Mouse (Mus musculus) CD4-positive helper T cell, adult 2 months (primary cell): ENCODE data around the gene Cryz.

Experiments
- DNase-seq: peaks from one replicate; pipeline ENCODE4 v3.0.0-alpha.2; 2012; ENCODE audit warnings: low read depth, missing footprints, low spot score

Gene Cryz

DNA sequence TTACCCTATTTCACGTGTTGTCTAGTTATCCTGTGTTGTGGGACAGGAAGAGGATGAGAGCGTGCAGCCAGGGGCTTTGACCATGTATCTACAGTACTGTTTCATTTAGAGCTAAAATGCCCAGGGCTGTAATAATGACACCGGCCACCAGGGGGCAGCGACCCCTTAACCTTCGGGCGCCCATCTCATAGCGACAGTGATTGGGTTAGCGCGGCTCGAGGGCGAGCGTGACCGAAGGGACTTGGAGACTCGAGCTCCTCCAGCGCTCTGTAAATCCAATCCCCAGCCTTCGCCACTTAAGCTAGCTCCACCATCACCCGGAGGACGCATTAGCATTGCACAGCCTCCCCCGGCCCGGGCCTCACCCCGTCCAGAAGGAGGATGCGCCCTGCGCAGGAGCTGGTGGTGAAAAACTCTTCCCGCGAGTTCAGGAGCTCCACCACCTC is at the start of gene Cryz:
Gene Cryz, plus strand, starts transcription at position 224 of the 446 bp plus-strand sequence.
- DNase-seq = peak; percentile 87

DNA sequence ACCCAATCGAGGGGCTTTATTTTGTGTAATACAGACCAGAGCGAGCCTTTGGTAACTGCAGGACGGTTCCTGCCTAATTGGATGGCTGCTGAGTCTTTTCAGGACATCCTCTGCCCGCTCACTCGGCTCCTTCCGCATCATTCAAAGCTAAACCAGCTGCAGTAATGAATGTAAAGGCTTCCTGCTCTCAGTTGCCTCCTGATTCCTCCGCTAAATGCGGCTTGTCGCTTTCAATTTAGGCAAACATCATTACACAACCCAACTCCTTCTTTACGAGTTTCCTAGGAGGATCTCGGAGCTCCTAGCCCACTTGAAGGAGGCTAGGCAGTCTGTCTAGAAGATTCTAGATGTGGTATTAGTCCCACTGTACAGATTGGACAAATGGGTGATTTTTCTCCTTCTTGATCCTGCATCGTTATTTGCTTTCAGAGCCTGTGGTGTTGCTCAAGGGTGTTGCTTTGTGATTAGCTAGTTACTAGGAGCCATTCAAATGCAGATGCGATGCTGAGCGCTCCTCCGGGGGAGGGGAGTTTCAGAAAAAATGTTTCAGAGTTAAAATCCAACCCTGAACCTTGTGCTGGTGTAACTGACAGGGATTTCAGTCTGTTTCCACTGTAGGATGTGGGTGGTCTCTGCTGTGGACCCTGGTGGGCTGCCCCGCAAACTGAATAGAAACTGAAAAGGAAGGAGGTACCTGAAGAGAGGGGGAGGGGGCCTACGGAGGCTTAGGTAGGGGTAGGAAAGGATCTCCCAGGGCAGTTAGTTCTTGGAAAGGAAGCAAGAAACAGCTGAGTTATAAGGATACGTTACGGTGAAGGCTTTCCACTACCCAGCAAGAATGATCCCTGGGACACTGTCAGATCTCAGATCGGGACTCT is 48.7 kb upstream of the Cryz start:
- DNase-seq = no peak

- DNase-seq = no peak
Measured at GRCm38 (mm10) chr3:154548868-154549301, 47.6 kb upstream of the Cryz start.

GRCm38 (mm10) chr3:154550326-154551034 is 46.0 kb upstream of the Cryz start:
- no peak for DNase-seq

DNA sequence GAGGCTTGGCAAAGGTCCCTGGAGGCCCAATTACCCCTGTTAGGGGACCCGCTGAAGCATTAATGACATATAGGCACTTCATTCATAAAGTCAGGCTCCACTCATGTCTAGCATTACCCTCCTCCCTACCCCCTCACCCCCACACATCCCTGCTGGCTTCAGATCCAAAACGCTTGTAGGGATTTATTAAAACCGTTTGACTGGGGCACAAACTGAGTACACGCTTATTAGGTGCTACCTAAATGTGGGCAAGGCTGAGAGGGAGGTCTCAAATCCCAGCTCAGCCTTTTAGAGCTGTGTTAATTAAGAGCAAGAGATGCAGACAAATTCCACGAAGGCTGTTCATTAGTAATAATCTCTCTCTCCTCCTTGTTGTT is 45.5 kb upstream of the Cryz start:
- no peak for DNase-seq

DNA sequence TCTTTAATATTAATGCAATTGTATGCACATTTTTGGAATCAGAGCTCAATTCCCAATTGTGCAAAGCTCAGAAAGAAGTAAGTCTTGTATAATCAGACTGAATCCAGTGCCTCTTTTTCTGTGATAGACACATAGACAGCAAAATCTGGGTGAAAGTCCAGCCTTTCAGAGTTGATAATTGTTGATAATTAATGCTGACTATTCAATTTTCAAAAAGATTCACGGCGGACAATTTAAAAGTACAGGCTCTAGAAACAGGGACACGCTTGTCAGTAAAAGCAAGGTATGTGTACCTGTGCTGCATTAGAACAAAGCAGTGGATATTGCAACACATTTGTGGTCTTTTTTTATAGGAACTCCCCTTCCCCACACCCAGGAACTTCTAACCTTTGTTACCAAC is 34.3 kb upstream of the Cryz start:
- no peak for DNase-seq

DNA sequence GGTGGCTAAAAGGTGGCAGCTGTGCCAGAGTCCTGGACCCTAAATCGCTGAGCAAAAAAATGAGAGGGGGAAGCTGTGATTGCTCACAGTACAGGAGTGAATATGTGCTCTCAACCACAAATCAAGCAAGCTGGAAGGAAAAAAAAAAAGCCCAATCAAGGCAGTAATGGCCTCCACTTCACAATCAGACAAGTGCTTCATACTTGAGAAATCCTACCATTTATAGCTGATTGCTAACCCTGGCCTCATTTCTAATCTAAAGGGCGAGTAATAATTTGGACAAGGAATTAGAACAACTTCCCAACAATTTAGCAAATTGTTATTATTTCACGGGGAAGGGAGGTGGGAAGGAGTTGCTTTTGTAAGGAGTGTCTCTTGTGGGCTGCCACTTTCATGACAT is 31.1 kb upstream of the Cryz start:
- DNase-seq = no peak

- no peak for DNase-seq
Measured at GRCm38 (mm10) chr3:154570029-154570575, 26.4 kb upstream of the Cryz start.

DNA sequence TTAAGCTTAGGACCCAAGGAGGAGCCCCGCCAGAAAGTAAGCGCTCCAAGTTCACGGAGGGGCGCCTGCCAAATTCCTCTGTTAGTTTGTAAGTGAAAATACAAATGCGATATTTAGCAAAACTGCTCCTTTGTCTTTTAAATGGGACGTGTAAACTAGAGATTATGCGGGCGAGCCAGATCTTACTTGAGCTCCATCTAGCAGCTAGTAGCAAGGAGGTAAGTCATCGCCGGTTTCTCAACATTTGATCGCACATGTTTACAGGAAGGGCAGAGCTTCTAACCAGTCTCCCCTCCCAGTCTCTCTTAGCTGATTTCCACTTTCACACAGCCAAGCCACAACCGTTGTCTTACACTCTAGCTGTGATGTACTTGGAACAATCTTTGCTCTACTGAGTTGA is 25.7 kb upstream of the Cryz start:
- DNase-seq = no peak

GRCm38 (mm10) chr3:154572341-154572972 is 24.1 kb upstream of the Cryz start:
- peak; percentile 51 for DNase-seq

GRCm38 (mm10) chr3:154573666-154574065 is 22.8 kb upstream of the Cryz start:
- DNase-seq = no peak

- no peak for DNase-seq
Measured at GRCm38 (mm10) chr3:154577895-154578294, 18.6 kb upstream of the Cryz start.

GRCm38 (mm10) chr3:154584351-154584750 is 12.2 kb upstream of the Cryz start:
- no peak for DNase-seq

- DNase-seq = no peak
Measured at GRCm38 (mm10) chr3:154590971-154591370, 5.5 kb upstream of the Cryz start.

DNA sequence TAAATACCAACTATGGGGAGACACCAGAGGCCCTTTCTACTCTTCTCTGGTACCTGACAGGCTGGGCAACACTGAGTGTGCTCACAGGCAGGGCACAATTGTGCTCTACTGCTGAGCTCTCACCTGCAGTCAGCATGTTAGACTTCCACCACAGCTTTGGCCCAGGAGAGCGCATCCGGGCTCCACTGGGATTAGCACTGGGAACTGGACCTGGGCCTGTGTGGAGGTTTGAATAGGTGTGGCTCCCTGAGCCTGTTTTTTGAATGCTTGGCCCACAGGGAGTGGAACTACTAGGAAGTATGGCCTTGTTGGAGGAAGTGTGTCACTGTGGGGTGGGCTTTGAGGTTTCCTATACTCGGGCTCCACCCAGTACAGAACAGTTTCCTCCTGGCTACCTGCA is 4.9 kb upstream of the Cryz start:
- no peak for DNase-seq

- DNase-seq = no peak
Measured at GRCm38 (mm10) chr3:154593596-154593995, 2.9 kb upstream of the Cryz start.

GRCm38 (mm10) chr3:154594156-154594555 is 2.4 kb upstream of the Cryz start:
- no peak for DNase-seq

DNA sequence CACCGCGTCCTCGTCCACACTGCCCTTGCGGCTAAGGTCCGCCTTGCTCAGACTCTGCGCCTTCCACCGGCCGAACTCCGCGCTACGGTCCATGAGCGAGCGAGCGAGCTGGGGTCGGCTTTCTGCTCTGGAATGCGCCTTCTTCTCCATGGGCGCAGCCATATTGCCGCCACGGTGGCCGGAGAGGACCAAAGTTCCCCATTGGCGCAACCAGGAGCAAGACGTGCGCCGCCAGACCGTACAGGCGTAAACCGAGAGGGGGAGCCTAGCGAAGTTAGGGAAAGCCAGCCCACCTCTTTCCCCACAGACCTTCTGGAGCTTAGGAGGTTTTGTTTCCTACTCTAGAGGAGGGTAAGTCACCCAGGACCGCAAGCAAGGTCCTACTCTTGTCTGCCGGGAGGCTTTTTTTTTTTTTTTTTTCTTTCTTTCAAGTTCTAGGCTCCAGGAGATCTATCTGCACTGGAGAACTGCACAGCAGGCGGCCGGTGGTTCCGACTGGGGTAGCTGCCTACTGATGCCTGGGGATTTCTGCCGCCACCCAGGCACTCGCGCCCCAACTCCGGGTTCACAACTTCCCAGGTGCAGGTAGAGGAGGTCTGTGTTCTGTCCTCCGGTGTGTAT is 533 bp downstream of the Cryz start, which contains the start of gene Tyw3:
Gene Tyw3, minus strand, starts transcription at position 171 of the 621 bp plus-strand sequence.
- DNase-seq = peak; percentile 95

DNA sequence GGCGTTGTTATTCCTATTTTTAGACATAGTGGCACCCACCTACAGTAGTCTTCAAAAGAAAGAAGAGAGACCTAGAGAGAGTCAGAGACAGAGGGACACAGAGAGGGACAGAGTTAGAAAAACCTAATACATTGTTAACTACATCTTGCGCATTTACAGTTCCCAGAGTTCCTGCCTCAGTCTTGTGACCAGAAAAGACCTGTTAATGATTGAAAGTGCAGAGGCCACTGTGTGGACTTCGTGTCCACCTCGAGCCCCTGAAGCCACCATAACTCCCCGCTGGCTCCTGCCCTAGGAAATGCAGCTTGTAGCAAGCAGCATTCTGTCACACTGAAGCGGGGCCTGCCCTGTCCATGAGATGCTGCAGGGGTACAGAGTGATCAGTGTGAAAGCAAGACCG is 1.1 kb downstream of the Cryz start:
- DNase-seq = no peak

GRCm38 (mm10) chr3:154602141-154602540 is 5.6 kb downstream of the Cryz start:
- DNase-seq = no peak

- no peak for DNase-seq
Measured at GRCm38 (mm10) chr3:154604871-154605270, 8.4 kb downstream of the Cryz start.
